Mouse (Mus musculus) embryonic fibroblast, embryonic 13.5 days (primary cell): Measurements from ENCODE around the gene Vars2.

Experiments
- CTCF ChIP-seq: IDR thresholded peaks from 2 replicates; pipeline ENCODE4 v1.5.1; 2011; ENCODE audit warnings: mild to moderate bottlenecking, control low read depth, low read length, moderate library complexity, borderline replicate concordance; ENCODE audit not compliant: insufficient read depth
- POLR2A ChIP-seq: IDR thresholded peaks from 2 replicates; pipeline ENCODE4 v1.6.1; 2011; ENCODE audit warnings: low read depth, mild to moderate bottlenecking, control low read depth, low read length, moderate library complexity

DNA sequence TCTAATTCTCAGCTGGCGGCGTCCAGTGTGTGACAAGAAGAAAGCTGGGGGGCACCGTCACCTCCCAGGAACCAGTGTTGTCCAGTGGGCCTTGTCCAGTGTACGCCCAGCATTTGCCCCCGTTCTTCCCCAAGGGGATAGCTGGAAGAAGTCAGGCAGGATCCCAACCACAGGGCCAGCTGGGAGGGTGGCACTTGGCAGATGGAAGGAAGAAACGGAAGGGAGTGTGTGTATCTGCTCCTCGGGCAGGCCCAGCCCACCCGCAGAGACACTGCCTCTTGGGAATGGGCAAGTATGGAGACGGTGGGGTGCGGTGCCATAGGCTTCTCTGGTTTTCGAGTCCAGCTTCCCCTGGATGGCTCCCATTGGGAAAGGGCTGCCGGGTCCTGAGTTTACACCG, 14.6 kb upstream of the Vars2 start:
- no peak for TF ChIP-seq CTCF
- no peak for TF ChIP-seq POLR2A
